Mouse (Mus musculus): ENCODE results near the gene Tmem256. TPM values are rescaled to one million over a fixed set of nuclear protein-coding genes. Genes with fewer than 3 reads are reported as not detected.

Gene Tmem256
- polyA plus RNA-seq, 2 experiments: 197 to 384 TPM

DNA sequence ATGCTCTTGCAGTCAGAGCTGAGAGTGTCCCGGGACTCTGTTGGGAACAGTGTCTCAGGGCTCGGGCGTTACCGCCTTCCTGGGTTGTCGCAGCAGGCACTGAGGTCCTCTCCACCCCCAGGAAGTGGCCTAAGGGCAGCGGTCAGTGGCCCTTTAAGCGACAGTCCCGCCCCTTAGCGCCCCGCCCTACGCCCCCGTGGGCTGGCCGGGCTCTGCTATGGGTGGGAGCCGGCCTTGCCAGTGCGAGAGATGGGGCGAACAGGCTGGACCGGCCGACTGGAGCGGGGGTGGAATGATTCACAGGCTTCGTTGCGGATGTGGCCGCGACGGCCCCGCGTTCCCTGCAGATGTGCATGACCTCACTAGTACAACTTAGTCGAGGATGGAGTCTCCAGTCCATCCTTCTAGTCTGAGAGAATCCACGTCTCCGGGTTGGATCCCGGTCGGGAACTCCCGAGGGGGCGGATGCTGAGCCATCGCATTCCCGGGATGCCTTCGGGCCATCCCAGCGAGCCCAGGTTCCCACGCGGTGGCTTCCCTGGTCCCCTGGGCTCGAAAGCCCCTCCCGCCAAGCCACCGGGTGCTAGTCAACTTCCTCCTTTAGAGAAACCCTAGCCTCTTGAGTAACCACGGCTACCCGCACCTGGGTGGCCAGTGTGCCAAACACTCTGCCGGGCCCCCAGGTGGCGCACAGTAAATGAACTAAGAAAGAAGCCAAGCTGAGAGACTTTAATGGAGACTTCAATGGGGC lies 42.7 kb downstream of the Tmem256 start, which contains the start of gene Kctd11:
Gene Kctd11, minus strand, starts transcription at position 554 of the 751 bp plus-strand sequence.
- H3K9me3 ChIP-seq (ENCODE audit: control insufficient read depth, low read length): no peaks in the 10 kb centered on the region
- H3K4me2 ChIP-seq (ENCODE audit: low read depth): peak within 1 kb of the TSS; percentile 100
- DNase-seq (ENCODE audit: low read depth in 3 of 3, low spot score in 3 of 3): peak in 1 of 3 experiments; percentile 57
- H3K27me3 ChIP-seq (ENCODE audit: control insufficient read depth, insufficient read depth, low read length): no peaks in the 10 kb centered on the region
- peaks cover 32 to 42% of the 10 kb centered on the region in 2 experiments for H3K4me1 ChIP-seq (replicated peaks; ENCODE audit: control insufficient read depth in 2 of 2, insufficient read depth in 2 of 2, low read length in 1 of 2)
- under 1% methylated on average over 46 of the region's 46 CpGs for WGBS (ENCODE audit: insufficient replicate concordance)
- peak; percentile 67 for ATAC-seq (ENCODE audit: insufficient read depth)
- peak within 1 kb of the TSS; percentile 70 for H3K9ac ChIP-seq (replicated peaks)
- peak within 1 kb of the TSS; percentile 67 for H3K27ac ChIP-seq
- TF ChIP-seq CTCF (IDR thresholded peaks at IDR 0.05; ENCODE audit: low read depth) (peak; percentile 59), EP300 (IDR thresholded peaks at IDR 0.05; ENCODE audit: low read depth) (no peak)
- no peaks in the 10 kb centered on the region for H3K36me3 ChIP-seq (replicated peaks; ENCODE audit: control insufficient read depth, insufficient read depth, low read depth)
- H3K4me3 ChIP-seq (ENCODE audit: insufficient read depth in 1 of 2, low read depth in 2 of 2, low read length in 2 of 2): peak within 1 kb of the TSS; percentile 59 to 64

DNA sequence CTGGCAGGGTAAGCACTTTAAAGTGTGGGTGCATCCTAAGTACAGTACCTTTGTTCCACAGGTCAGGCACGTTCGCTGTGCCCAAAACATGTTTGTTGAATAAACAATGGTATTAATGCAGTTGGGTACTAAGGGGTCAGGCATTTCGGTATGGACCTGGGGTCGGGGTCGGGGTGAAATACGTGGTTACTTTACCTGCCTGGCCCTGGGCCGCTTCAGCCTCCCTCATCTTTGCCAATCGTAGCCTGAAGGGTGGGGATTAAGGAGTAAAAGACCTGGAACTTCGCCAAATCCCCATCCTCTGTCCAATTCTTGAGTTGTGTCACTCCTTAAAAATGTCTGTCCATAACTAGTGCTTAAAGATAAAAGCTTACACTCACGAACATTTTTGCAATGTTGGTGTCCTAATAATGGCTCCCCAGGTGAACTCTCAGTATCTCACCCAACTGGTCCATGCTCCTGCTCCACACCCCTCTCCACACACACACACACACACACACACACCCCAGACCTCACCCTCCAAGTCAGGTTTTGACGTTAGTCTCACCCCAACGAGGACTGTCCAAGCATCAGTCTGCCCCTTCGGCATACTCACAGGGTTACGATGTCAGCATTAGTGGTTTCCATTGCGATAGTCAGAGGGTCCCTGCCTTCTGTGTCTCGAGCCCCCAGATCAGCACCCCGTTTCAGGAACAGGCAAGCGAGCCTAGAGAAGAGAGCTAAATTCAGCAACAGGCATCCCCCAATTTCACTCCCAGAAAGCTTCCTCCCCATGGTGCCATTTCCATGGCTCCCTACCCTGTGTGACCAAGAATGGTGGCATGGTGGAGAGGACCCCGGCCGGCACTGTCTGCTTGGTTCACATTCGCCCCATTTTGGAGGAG lies 43.7 kb downstream of the Tmem256 start:
- H3K36me3 ChIP-seq (replicated peaks; ENCODE audit: control insufficient read depth, insufficient read depth, low read depth): no peaks in the 10 kb centered on the region
- no peaks in the 10 kb centered on the region for H3K27me3 ChIP-seq (ENCODE audit: control insufficient read depth, insufficient read depth, low read length)
- peak overlapping the region; percentile 18; the same call in 1 of the 2 replicates for H3K9ac ChIP-seq (replicated peaks)
- H3K4me2 ChIP-seq (ENCODE audit: low read depth): peak overlapping the region; percentile 100
- H3K4me3 ChIP-seq (ENCODE audit: insufficient read depth in 1 of 2, low read depth in 2 of 2, low read length in 2 of 2): peak overlapping the region; percentile 59 to 64; a peak in 3 of 4 replicates
- TF ChIP-seq EP300 (IDR thresholded peaks at IDR 0.05; ENCODE audit: low read depth) (no peak), CTCF (IDR thresholded peaks at IDR 0.05; ENCODE audit: low read depth) (no peak)
- peaks cover 32 to 42% of the 10 kb centered on the region in 2 experiments for H3K4me1 ChIP-seq (replicated peaks; ENCODE audit: control insufficient read depth in 2 of 2, insufficient read depth in 2 of 2, low read length in 1 of 2)
- 68% methylated on average over 21 of the region's 21 CpGs for WGBS (ENCODE audit: insufficient replicate concordance)
- no peaks in the 10 kb centered on the region for H3K9me3 ChIP-seq (ENCODE audit: control insufficient read depth, low read length)
- H3K27ac ChIP-seq: no peak overlapping the region
- no peak for ATAC-seq (ENCODE audit: insufficient read depth)
- DNase-seq (ENCODE audit: low read depth in 3 of 3, low spot score in 3 of 3): no peak

DNA sequence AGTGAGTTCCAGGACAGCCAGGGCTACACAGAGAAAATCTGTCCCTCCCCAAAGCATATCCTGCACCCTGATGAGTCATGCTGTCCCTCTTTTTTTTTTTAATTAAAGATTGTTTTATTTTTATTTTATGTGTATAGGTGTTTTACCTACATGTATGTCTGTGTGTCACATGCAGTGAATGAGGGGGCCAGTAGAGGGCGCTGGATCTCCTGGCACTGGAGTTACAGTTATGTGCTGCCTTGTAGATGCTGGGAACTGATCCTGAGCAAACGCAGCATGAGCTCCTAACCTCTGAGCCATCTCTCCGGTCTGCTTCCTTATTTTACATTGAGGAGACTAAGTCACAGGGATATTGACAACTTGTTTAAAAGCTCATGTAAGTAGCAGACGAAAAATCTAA lies 44.8 kb downstream of the Tmem256 start:
- TF ChIP-seq CTCF (IDR thresholded peaks at IDR 0.05; ENCODE audit: low read depth): peak; percentile 80
- TF ChIP-seq EP300 (IDR thresholded peaks at IDR 0.05; ENCODE audit: low read depth): no peak
- Histone ChIP-seq H3K4me2 (ENCODE audit: low read depth) (no peak overlapping the region), H3K27ac (no peak overlapping the region), H3K4me1 (replicated peaks; ENCODE audit: control insufficient read depth in 2 of 2, insufficient read depth in 2 of 2, low read length in 1 of 2) (peaks cover 33 to 44% of the 10 kb centered on the region in 2 experiments), H3K27me3 (ENCODE audit: control insufficient read depth, insufficient read depth, low read length) (no peaks in the 10 kb centered on the region), H3K9ac (replicated peaks) (no peak overlapping the region), H3K36me3 (replicated peaks; ENCODE audit: control insufficient read depth, insufficient read depth, low read depth) (no peaks in the 10 kb centered on the region), H3K4me3 (ENCODE audit: insufficient read depth in 1 of 2, low read depth in 2 of 2, low read length in 2 of 2) (no peak overlapping the region), H3K9me3 (ENCODE audit: control insufficient read depth, low read length) (no peaks in the 10 kb centered on the region)
- no peak for ATAC-seq (ENCODE audit: insufficient read depth)
- 65% methylated on average over 4 of the region's 4 CpGs for WGBS (ENCODE audit: insufficient replicate concordance)
- DNase-seq (ENCODE audit: low read depth in 3 of 3, low spot score in 3 of 3): no peak

DNA sequence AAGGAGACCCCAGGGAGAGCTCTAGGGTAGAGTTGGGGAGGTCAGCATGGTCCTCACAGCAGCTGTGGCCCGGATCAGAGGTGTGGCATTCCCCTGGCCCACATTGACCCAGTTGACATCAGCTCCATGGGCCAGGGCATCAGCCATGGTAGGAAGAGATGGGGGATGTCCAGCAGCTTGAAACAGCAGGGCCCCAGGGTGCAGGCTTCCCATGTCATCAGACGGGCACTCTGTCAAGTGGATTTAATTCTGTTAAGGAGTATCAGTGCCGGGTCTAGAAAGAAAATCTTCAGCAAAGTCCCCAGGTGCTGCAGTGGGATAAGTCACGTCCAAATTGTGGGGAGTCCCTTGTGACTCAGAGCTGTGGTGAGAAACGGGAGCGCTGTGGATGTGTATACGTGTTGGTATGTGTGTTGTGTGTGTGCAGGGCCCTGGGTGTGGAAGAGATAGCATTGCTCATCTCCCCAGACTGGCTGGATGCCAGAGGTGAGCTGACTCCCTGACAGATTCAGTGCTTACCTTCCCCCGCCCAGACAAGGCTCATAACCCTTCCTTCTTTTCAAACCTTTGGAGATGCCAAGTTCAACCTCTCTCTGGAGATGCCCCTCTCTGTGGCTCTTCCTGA lies 45.3 kb downstream of the Tmem256 start:
- H3K9me3 ChIP-seq (ENCODE audit: control insufficient read depth, low read length): no peaks in the 10 kb centered on the region
- no peaks in the 10 kb centered on the region for H3K27me3 ChIP-seq (ENCODE audit: control insufficient read depth, insufficient read depth, low read length)
- H3K4me1 ChIP-seq (replicated peaks; ENCODE audit: control insufficient read depth in 2 of 2, insufficient read depth in 2 of 2, low read length in 1 of 2): peaks cover 29 to 40% of the 10 kb centered on the region in 2 experiments
- no peak overlapping the region for H3K4me2 ChIP-seq (ENCODE audit: low read depth)
- WGBS (ENCODE audit: insufficient replicate concordance): 65% methylated on average over 8 of the region's 8 CpGs
- no peak for TF ChIP-seq EP300 (IDR thresholded peaks at IDR 0.05; ENCODE audit: low read depth)
- TF ChIP-seq CTCF (IDR thresholded peaks at IDR 0.05; ENCODE audit: low read depth): no peak
- H3K27ac ChIP-seq: no peak overlapping the region
- no peaks in the 10 kb centered on the region for H3K36me3 ChIP-seq (replicated peaks; ENCODE audit: control insufficient read depth, insufficient read depth, low read depth)
- ATAC-seq (ENCODE audit: insufficient read depth): no peak
- no peak overlapping the region for H3K4me3 ChIP-seq (ENCODE audit: insufficient read depth in 1 of 2, low read depth in 2 of 2, low read length in 2 of 2)
- no peak overlapping the region for H3K9ac ChIP-seq (replicated peaks)
- DNase-seq (ENCODE audit: low read depth in 3 of 3, low spot score in 3 of 3): no peak

Data from liver, embryonic 14.5 days (tissue).